Mouse (Mus musculus) liver, embryonic 14.5 days (tissue): ENCODE measurements around the gene Scamp4. TPM values are rescaled to one million over a fixed set of nuclear protein-coding genes. Genes with fewer than 3 reads are reported as not detected.
"Not testable (repeated sequence)": the region's sequence is repeated elsewhere in the genome, so short reads cannot be mapped to it uniquely, and the experiment has no call there.

ENCODE experiments used
- ATAC-seq: fragments of 200-750 bp; cut with Nextera tagmentation; 2 replicates; pipeline ENCODE4 v1.8.0; 2017; ENCODE audit warnings: moderate number of reproducible peaks, mild to moderate bottlenecking, moderate library complexity; ENCODE audit not compliant: insufficient read depth
- DNase-seq, 3 experiments: peaks; one replicate each; pipeline ENCODE4 v3.0.0-alpha.2; 2012 to 2013; ENCODE audit warnings: low read depth in 3 of 3, low spot score in 3 of 3
- H3K27ac ChIP-seq: fragments of 300-500 bp; sonication (generic); 2 replicates; pipeline ENCODE4 v1.5.1; 2014; ENCODE audit warnings: moderate library complexity, mild to moderate bottlenecking, control low read depth, inconsistent platforms
- H3K27me3 ChIP-seq: fragments of 300-500 bp; sonication (generic); 2 replicates; pipeline ENCODE4 v1.6.1; 2014; ENCODE audit warnings: mild to moderate bottlenecking, low read length, moderate library complexity; ENCODE audit not compliant: control insufficient read depth, insufficient read depth
- H3K36me3 ChIP-seq: fragments of 300-500 bp; sonication (generic); replicated peaks from 2 replicates; pipeline ENCODE4 v1.6.1; 2014; ENCODE audit warnings: low read depth; ENCODE audit not compliant: control insufficient read depth, insufficient read depth
- H3K4me1 ChIP-seq, 2 experiments: fragments of 200-500 bp in 1 of 2; fragments of 300-500 bp in 1 of 2; sonication (generic) in 1 of 2; replicated peaks; 2 replicates each; pipeline ENCODE4 v1.6.1; 2012 to 2014; ENCODE audit warnings: antibody characterized with exemption in 1 of 2, inconsistent platforms in 1 of 2, low read length in 1 of 2; ENCODE audit not compliant: control insufficient read depth in 2 of 2, insufficient read depth in 2 of 2
- H3K4me2 ChIP-seq: fragments of 300-500 bp; sonication (generic); 2 replicates; pipeline ENCODE4 v1.6.1; 2014; ENCODE audit warnings: low read depth, mild to moderate bottlenecking, control low read depth, moderate library complexity
- H3K4me3 ChIP-seq, 2 experiments: fragments of 200-500 bp in 1 of 2; fragments of 300-500 bp in 1 of 2; sonication (generic) in 1 of 2; 2 replicates each; pipeline ENCODE4 v1.5.1; 2012 to 2014; ENCODE audit warnings: low read depth in 2 of 2, low read length in 2 of 2, mild to moderate bottlenecking in 2 of 2, control low read depth in 1 of 2, inconsistent platforms in 1 of 2, moderate library complexity in 1 of 2; ENCODE audit not compliant: insufficient read depth in 1 of 2
- H3K9ac ChIP-seq: fragments of 300-500 bp; sonication (generic); replicated peaks from 2 replicates; pipeline ENCODE4 v1.6.1; 2014; ENCODE audit warnings: mild to moderate bottlenecking, control low read depth, moderate library complexity
- H3K9me3 ChIP-seq: fragments of 300-500 bp; sonication (generic); 2 replicates; pipeline ENCODE4 v1.6.1; 2016; ENCODE audit warnings: low read length, mixed read lengths; ENCODE audit not compliant: control insufficient read depth
- CTCF ChIP-seq: IDR thresholded peaks from 2 replicates; pipeline ENCODE4 v1.5.1; 2016; ENCODE audit warnings: antibody characterized with exemption, low read depth, control low read depth
- EP300 ChIP-seq: IDR thresholded peaks from 2 replicates; pipeline ENCODE4 v1.6.1; 2016; ENCODE audit warnings: antibody characterized with exemption, low read depth
- WGBS: fragments of 180-500 bp; shearing (Covaris S2); extraction: QIAGEN DNeasy Blood & Tissue Kit; methylation state at CpG from one replicate; pipeline ENCODE4 v1.1.7; 2014; ENCODE audit not compliant: insufficient replicate concordance; 5-methylcytosine and 5-hydroxymethylcytosine counted together
- polyA plus RNA-seq, 2 experiments: library from polyadenylated mRNA; depleted of rRNA in 1 of 2; stranded (reverse) in 1 of 2; unstranded in 1 of 2; fragments of >200 nt; fragmentation: Nextera tagmentation in 1 of 2; extraction: Ambion mirVana in 1 of 2; gene quantifications; 2 replicates each; pipeline versions ENCODE4 v1.2.1 to v1.2.3; 2012 to 2014

The Scamp4 gene
- polyA plus RNA-seq, 2 experiments: 22.0 to 34.6 TPM

- no peaks in the 10 kb centered on the region for H3K36me3 ChIP-seq
- H3K4me1 ChIP-seq: peaks cover 0 to 10% of the 10 kb centered on the region in 2 experiments; a peak in 2 of 4 replicates
- H3K27me3 ChIP-seq: no peaks in the 10 kb centered on the region
- TF ChIP-seq CTCF (no peak), EP300 (no peak)
- no peak for ATAC-seq
- no peaks in the 10 kb centered on the region for H3K9me3 ChIP-seq
- H3K4me2 ChIP-seq: no peak overlapping the region
- no peak overlapping the region for H3K27ac ChIP-seq
- H3K9ac ChIP-seq: no peak overlapping the region
- H3K4me3 ChIP-seq: no peak overlapping the region
- no peak for DNase-seq
- WGBS: 30% methylated on average over 2 of the region's 2 CpGs
Observed at GRCm38 (mm10) chr10:80627685-80628084, 25.0 kb downstream of the Scamp4 start.

DNA sequence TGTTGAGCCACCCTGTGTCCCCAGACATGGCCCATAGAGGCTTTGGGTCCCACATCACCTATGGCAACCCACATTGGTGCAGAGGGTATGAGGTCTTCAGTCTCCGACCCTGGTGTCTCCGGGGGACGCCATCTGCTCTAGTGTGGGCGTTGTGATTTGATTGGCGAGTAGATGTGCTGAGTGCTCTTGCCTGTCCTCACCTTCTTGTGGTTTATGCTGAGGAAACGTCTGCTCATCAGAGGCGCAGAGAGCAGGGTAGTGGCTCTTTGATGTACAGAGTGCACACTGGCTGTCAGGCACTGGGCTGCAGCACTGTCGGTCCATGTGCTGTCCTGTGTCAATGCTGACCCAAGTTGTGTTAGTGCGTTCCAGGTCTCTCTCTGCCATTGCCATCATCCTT, 26.3 kb downstream of the Scamp4 start:
- H3K27ac ChIP-seq: no peak overlapping the region
- no peaks in the 10 kb centered on the region; the same call in 1 of the 2 replicates for H3K36me3 ChIP-seq
- H3K4me3 ChIP-seq: no peak overlapping the region
- WGBS: 59% methylated on average over 9 of the region's 9 CpGs
- DNase-seq (no peak), ATAC-seq (no peak)
- H3K9ac ChIP-seq: no peak overlapping the region
- H3K4me1 ChIP-seq: peaks cover 0 to 10% of the 10 kb centered on the region in 2 experiments; a peak in 1 of 4 replicates
- no peak overlapping the region for H3K4me2 ChIP-seq
- H3K27me3 ChIP-seq: no peaks in the 10 kb centered on the region
- no peak for TF ChIP-seq EP300
- no peak for TF ChIP-seq CTCF
- no peaks in the 10 kb centered on the region for H3K9me3 ChIP-seq

GRCm38 (mm10) chr10:80635345-80635744, 32.7 kb downstream of the Scamp4 start:
- H3K27me3 ChIP-seq: no peaks in the 10 kb centered on the region
- ATAC-seq: no peak
- no peak overlapping the region for H3K27ac ChIP-seq
- no peak overlapping the region for H3K4me2 ChIP-seq
- H3K36me3 ChIP-seq: peaks cover 31% of the 10 kb centered on the region
- DNase-seq: no peak
- H3K9ac ChIP-seq: no peak overlapping the region
- no peak for TF ChIP-seq CTCF
- no peak for TF ChIP-seq EP300
- H3K9me3 ChIP-seq: no peaks in the 10 kb centered on the region
- H3K4me1 ChIP-seq: no peaks in the 10 kb centered on the region
- no peak overlapping the region for H3K4me3 ChIP-seq
- 74% methylated on average over 6 of the region's 6 CpGs for WGBS

DNA sequence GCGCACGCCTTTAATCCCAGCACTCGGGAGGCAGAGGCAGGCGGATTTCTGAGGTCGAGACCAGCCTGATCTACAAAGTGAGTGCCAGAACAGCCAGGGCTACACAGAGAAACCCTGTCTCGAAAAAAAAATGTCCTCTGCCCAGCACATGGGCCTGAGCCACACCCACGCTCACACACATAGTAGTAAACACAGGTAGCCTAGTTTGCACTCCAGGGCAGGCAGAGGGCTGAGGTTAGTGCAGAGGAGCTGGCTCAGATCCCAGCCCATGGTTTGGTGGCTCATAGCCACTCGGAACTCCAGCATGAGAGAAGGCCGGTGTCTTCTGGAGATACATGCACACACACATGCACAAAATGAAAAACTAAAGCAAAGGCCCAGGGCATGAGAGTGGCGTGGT, 44.3 kb downstream of the Scamp4 start:
- ATAC-seq (no peak), DNase-seq (no peak)
- Histone ChIP-seq H3K4me3 (no peak overlapping the region), H3K9me3 (no peaks in the 10 kb centered on the region), H3K36me3 (no peaks in the 10 kb centered on the region; the same call in none of the 2 replicates), H3K27me3 (no peaks in the 10 kb centered on the region), H3K9ac (no peak overlapping the region), H3K4me2 (no peak overlapping the region), H3K4me1 (no peaks in the 10 kb centered on the region), H3K27ac (no peak overlapping the region)
- TF ChIP-seq EP300 (no peak), CTCF (no peak)
- 77% methylated on average over 10 of the region's 10 CpGs for WGBS

- DNase-seq, H3K9me3 ChIP-seq, H3K4me1 ChIP-seq, H3K36me3 ChIP-seq, H3K4me3 ChIP-seq, H3K27me3 ChIP-seq, H3K9ac ChIP-seq, ATAC-seq, H3K27ac ChIP-seq, H3K4me2 ChIP-seq: not testable (repeated sequence)
- WGBS: 68% methylated on average over 6 of the region's 6 CpGs
Observed at GRCm38 (mm10) chr10:80649910-80650309, 47.2 kb downstream of the Scamp4 start.
